Mouse (Mus musculus): ENCODE data around the gene Dst. TPM values are rescaled to one million over a fixed set of nuclear protein-coding genes. Genes with fewer than 3 reads are reported as not detected.
A peak's percentile ranks its signal among the peaks of the same experiment; 100 is the strongest.

The Dst gene
- total RNA-seq, 2 experiments from 2014 or later, result 95.3 to 136 TPM

GRCm38 (mm10) chr1:34103713-34104172, 195.7 kb downstream of the Dst start:
- DNase-seq, result peak; percentile 60

GRCm38 (mm10) chr1:34104846-34105245, 196.8 kb downstream of the Dst start:
- no peak for DNase-seq

GRCm38 (mm10) chr1:34106606-34107005, 198.6 kb downstream of the Dst start:
- DNase-seq, result peak; percentile 16

- DNase-seq, result no peak
Measured at GRCm38 (mm10) chr1:34107076-34107475, 199.1 kb downstream of the Dst start.

GRCm38 (mm10) chr1:34109599-34110210, 201.7 kb downstream of the Dst start:
- DNase-seq, result no peak

GRCm38 (mm10) chr1:34110862-34111261, 202.8 kb downstream of the Dst start:
- DNase-seq, result no peak

GRCm38 (mm10) chr1:34111954-34112353, 203.9 kb downstream of the Dst start:
- no peak for DNase-seq

DNA sequence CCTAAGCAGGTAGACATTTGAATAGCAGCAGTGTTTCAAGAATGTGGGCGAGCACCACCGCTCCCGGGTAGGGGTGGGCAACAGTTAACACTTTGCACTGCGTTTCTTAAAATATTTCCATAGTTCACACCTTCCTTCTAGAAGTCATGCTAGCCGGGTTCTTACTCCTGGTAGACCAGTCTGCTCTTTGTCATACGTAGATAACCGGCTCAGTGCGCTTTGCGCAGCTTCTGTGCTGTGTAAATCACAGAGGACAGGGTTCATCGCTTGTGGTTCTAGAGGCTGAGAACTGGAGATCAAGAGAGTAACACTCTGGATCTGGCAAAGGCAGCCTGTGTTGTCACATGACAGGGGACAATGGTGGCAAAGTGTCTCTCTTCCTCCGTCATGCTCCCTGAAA, 208.4 kb downstream of the Dst start:
- no peak for DNase-seq

DNA sequence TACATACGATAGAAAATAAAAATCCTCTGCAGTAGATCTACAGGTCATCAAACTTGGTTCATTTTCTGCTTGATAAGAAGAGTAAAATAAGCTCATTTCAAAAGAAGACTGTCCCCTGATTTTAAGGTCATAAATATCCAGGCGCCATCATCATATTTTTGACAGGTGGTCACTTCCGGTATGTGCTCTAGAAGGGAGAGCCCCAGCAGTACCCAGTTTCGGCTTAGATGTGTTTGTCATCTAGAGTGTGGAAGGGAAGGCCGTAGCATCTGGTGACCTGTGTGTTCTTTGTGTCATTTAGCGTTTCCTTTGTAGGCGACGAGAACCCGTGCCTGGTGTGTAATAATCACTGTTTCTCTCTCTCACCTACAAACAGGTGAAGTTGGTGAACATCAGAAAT, 209.0 kb downstream of the Dst start:
- no peak for DNase-seq

GRCm38 (mm10) chr1:34117709-34118108, 209.7 kb downstream of the Dst start:
- DNase-seq, result no peak

- DNase-seq, result no peak
Measured at GRCm38 (mm10) chr1:34120066-34120465, 212.0 kb downstream of the Dst start.

DNA sequence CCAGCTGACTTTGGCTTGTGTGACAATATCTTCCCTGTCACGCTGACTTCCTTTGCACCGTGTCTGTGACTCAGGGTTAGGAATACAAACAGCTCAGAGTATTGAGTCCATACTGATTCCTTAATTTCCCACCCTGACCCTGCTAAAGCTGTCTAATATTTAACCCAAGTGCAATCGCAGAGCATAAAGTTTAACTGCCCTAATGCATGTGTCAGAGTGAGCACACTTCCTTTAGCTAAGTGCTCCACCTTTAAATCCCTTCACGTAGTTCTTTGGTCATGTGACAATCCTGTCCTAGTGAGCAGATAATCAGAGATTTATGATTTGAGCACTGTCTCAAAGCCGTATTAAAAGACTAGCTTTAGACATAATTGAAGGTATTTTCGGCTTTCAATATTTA, 212.6 kb downstream of the Dst start:
- peak; percentile 21 for DNase-seq

DNA sequence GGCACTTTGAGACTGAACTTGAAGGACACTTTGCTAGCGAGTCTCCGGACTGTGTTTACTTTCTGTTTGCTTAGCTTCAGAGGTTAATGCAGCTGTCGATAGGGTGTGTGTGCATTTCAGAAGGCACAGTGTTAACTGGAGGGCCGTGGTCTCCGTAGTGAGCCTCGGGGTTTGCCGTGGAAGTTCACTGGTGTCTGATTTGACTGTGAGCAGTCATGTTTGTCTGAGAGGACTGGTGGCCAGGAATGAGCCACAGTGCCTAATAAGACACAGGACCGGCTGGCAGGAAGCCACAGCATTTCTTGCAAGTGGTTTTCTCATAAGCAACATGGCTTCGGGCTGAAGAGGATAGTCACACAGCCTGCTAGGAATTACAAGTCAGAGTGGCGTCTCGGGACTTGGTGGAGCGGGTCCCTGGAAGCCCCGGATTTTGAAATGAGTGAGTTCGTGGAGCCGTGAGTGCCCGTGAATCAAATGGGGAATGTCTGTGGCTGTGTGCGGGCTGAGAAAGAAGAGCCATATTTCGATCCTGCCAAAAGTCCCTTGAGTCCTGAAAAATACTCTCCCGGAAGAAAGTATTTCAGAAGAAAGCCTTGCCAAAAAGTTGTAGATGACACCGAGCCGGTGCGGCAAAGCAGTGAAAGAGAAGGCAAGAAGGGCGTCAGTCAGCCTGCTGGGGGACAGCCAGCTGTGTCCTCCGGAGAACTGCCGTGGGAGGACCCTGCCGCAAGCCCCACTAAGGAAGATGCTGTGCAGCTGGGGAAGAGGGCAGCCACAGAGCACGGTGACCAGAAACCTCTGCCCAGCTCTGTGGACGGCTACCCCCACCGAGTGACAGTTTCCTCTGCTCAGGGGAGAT, 213.4 kb downstream of the Dst start:
- peak; percentile 86 for DNase-seq

DNA sequence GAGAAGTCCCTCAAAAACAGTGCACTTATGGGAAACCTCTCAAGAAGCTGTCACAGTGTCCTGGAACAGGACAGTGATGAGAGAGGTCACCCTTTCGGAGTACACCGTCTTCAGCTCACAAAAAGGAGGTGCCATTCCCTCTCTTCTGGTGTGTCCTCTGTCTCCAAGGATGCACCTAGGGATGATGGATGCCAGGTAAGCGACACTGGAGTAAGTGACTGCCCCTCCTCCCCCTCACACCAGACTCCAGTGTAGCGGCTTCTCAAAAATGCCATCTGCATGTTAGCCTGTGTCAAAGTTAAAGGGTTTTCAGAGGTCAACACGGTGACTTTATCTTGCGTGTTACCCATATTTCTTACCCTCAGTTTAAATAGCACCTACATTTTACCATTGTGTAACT, 214.2 kb downstream of the Dst start:
- DNase-seq, result no peak

GRCm38 (mm10) chr1:34122905-34123304, 214.9 kb downstream of the Dst start:
- no peak for DNase-seq

DNA sequence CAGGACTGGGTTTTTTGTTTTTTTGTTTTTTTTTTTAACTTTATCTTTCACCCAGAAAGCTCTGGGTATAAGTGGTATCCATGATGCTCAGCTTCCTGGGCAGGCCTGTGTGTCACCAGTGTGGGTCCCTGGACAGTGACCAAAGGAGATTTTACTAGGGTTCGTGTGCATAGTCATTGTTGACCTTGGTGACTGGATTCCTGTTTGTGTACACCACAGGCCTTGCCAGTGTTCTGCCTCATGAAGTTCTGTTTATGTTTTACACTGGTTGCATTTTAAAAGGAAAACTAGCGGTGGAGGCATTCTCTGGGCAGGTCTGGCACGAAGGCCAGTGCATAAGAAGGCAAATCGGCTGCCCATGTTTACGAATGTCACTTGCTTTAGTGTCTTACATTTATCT, 215.3 kb downstream of the Dst start:
- peak; percentile 32 for DNase-seq

DNA sequence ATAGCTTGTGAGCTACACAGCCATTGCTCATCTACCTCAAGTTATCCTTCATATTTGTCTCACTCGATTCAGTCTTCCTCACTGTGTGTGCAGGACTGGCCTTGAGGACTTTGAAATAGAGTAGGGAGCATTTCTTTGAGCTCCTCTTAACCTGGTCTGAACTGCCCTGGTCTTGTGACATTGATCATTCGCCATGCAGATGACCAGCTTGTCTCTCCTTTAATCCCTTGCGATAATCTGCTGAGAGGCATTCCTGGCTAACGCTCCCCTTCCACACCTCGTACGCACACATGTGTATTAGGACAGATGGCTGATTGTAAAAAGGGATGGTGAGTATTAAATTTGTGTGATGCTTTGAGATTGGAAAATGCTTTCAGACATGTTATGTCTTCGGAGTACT, 216.4 kb downstream of the Dst start:
- DNase-seq, result no peak

- DNase-seq, result no peak
Measured at GRCm38 (mm10) chr1:34125148-34125547, 217.1 kb downstream of the Dst start.

GRCm38 (mm10) chr1:34127714-34128474, 219.9 kb downstream of the Dst start:
- DNase-seq, result no peak

DNA sequence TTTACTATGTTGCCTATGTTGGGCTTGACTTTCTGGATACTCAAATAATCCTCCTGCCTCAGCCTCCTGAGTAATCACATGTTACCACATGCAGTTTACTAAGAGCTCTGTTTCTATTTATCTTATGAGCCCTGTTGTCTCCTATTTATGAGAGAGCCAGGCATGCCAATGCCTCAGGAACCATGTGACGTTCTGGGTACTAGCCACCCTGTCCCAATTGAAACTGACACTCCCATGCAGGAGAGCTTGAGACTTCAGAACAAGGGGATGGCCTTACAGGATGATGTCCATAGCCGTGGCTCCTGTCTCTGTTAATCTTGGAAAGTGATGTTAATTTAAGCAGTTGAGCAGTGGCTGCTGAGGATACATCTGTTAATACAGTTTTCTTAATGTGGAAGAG, 220.8 kb downstream of the Dst start:
- DNase-seq, result no peak

- DNase-seq, result no peak
Measured at GRCm38 (mm10) chr1:34129691-34130090, 221.7 kb downstream of the Dst start.

- no peak for DNase-seq
Measured at GRCm38 (mm10) chr1:34130804-34131203, 222.8 kb downstream of the Dst start.

DNA sequence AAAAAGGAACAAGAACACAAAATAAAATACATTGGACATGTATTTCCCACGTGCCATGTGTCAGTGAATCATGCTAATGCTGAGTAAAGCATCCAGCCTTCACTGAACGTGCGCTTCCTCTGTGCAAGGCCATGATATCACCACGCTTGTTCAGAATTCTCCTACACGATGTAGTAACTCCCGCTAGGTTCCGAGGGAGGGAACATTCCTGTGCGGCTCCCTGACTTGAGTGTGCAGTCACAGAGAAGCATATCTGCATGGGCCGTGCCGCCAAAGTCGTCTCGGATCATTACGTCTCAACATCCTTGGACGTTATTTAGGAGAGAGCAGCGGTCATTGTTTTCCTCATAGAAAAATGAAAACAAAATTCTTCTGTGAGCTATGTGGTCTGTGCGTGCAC, 224.8 kb downstream of the Dst start:
- peak; percentile 45 for DNase-seq
